Mouse (Mus musculus): Measurements from ENCODE around the gene 2410004B18Rik. TPM values are rescaled to one million over a fixed set of nuclear protein-coding genes. Genes with fewer than 3 reads are reported as not detected.

2410004B18Rik gene
- polyA plus RNA-seq, 1 experiment from 2014 or later, result 38.7 TPM

GRCm38 (mm10) chr3:145969031-145969501, 31.3 kb downstream of the 2410004B18Rik start:
- no peaks in the 10 kb centered on the region for H3K27me3 ChIP-seq (replicated peaks; ENCODE audit: control insufficient read depth, insufficient read depth, low read length)
- H3K9me3 ChIP-seq (ENCODE audit: control insufficient read depth), result peaks cover 2% of the 10 kb centered on the region; the same call in 1 of the 2 replicates
- no peak for TF ChIP-seq CTCF (IDR thresholded peaks at IDR 0.05; ENCODE audit: low read depth)
- no peaks in the 10 kb centered on the region for H3K36me3 ChIP-seq (ENCODE audit: control insufficient read depth, insufficient read depth)
- no peak overlapping the region for H3K27ac ChIP-seq (ENCODE audit: low read depth, low read length)
- H3K4me3 ChIP-seq (ENCODE audit: low read depth, low read length), result no peak overlapping the region
- ATAC-seq, result no peak
- WGBS, result 53% methylated on average over 14 of the region's 14 CpGs
- no peaks in the 10 kb centered on the region for H3K4me1 ChIP-seq (replicated peaks; ENCODE audit: control insufficient read depth, insufficient read depth, low read length)
- no peak overlapping the region for H3K4me2 ChIP-seq (replicated peaks; ENCODE audit: low read depth)
- H3K9ac ChIP-seq (ENCODE audit: low read depth, low read length), result no peak overlapping the region

- no peak for ATAC-seq
- 71% methylated on average over 10 of the region's 10 CpGs for WGBS
- Histone ChIP-seq H3K4me2 (replicated peaks; ENCODE audit: low read depth) (no peak overlapping the region), H3K4me3 (ENCODE audit: low read depth, low read length) (no peak overlapping the region), H3K27ac (ENCODE audit: low read depth, low read length) (no peak overlapping the region), H3K9me3 (ENCODE audit: control insufficient read depth) (peaks cover 6% of the 10 kb centered on the region; the same call in 1 of the 2 replicates), H3K4me1 (replicated peaks; ENCODE audit: control insufficient read depth, insufficient read depth, low read length) (no peaks in the 10 kb centered on the region), H3K36me3 (ENCODE audit: control insufficient read depth, insufficient read depth) (no peaks in the 10 kb centered on the region), H3K9ac (ENCODE audit: low read depth, low read length) (no peak overlapping the region), H3K27me3 (replicated peaks; ENCODE audit: control insufficient read depth, insufficient read depth, low read length) (no peaks in the 10 kb centered on the region)
- no peak for TF ChIP-seq CTCF (IDR thresholded peaks at IDR 0.05; ENCODE audit: low read depth)
These were observed 33.7 kb downstream of the 2410004B18Rik start for GRCm38 (mm10) chr3:145971501-145971900.

- Histone ChIP-seq H3K27me3 (replicated peaks; ENCODE audit: control insufficient read depth, insufficient read depth, low read length) (no peaks in the 10 kb centered on the region), H3K4me1 (replicated peaks; ENCODE audit: control insufficient read depth, insufficient read depth, low read length) (no peaks in the 10 kb centered on the region), H3K4me3 (ENCODE audit: low read depth, low read length) (no peak overlapping the region), H3K36me3 (ENCODE audit: control insufficient read depth, insufficient read depth) (no peaks in the 10 kb centered on the region), H3K27ac (ENCODE audit: low read depth, low read length) (no peak overlapping the region), H3K4me2 (replicated peaks; ENCODE audit: low read depth) (no peak overlapping the region), H3K9me3 (ENCODE audit: control insufficient read depth) (peaks cover 6% of the 10 kb centered on the region; the same call in 1 of the 2 replicates), H3K9ac (ENCODE audit: low read depth, low read length) (no peak overlapping the region)
- ATAC-seq, result no peak
- WGBS, result 77% methylated on average over 7 of the region's 7 CpGs
- TF ChIP-seq CTCF (IDR thresholded peaks at IDR 0.05; ENCODE audit: low read depth), result no peak
These were observed 37.2 kb downstream of the 2410004B18Rik start for GRCm38 (mm10) chr3:145974986-145975385.

- Histone ChIP-seq H3K27me3 (replicated peaks; ENCODE audit: control insufficient read depth, insufficient read depth, low read length) (no peaks in the 10 kb centered on the region), H3K36me3 (ENCODE audit: control insufficient read depth, insufficient read depth) (no peaks in the 10 kb centered on the region), H3K4me2 (replicated peaks; ENCODE audit: low read depth) (no peak overlapping the region), H3K4me1 (replicated peaks; ENCODE audit: control insufficient read depth, insufficient read depth, low read length) (0 out of 2 replicates have a peak, but pooled peaks cover 2% of the 10 kb centered on the region), H3K9ac (ENCODE audit: low read depth, low read length) (no peak overlapping the region), H3K4me3 (ENCODE audit: low read depth, low read length) (no peak overlapping the region), H3K9me3 (ENCODE audit: control insufficient read depth) (no peaks in the 10 kb centered on the region), H3K27ac (ENCODE audit: low read depth, low read length) (no peak overlapping the region)
- ATAC-seq, result no peak
- TF ChIP-seq CTCF (IDR thresholded peaks at IDR 0.05; ENCODE audit: low read depth), result no peak
- WGBS, result 48% methylated on average over 7 of the region's 7 CpGs
These were observed 47.6 kb downstream of the 2410004B18Rik start for GRCm38 (mm10) chr3:145985333-145985925.

- Histone ChIP-seq H3K4me2 (replicated peaks; ENCODE audit: low read depth) (0 out of 2 replicates have a peak overlapping the region, but pooled peaks have one; percentile 93), H3K4me3 (ENCODE audit: low read depth, low read length) (no peak overlapping the region), H3K9me3 (ENCODE audit: control insufficient read depth) (no peaks in the 10 kb centered on the region), H3K9ac (ENCODE audit: low read depth, low read length) (no peak overlapping the region), H3K27ac (ENCODE audit: low read depth, low read length) (no peak overlapping the region), H3K27me3 (replicated peaks; ENCODE audit: control insufficient read depth, insufficient read depth, low read length) (no peaks in the 10 kb centered on the region), H3K4me1 (replicated peaks; ENCODE audit: control insufficient read depth, insufficient read depth, low read length) (0 out of 2 replicates have a peak, but pooled peaks cover 4% of the 10 kb centered on the region), H3K36me3 (ENCODE audit: control insufficient read depth, insufficient read depth) (no peaks in the 10 kb centered on the region)
- WGBS, result 64% methylated on average over 6 of the region's 6 CpGs
- no peak for TF ChIP-seq CTCF (IDR thresholded peaks at IDR 0.05; ENCODE audit: low read depth)
- no peak for ATAC-seq
These were observed 48.6 kb downstream of the 2410004B18Rik start for GRCm38 (mm10) chr3:145986317-145987001.

GRCm38 (mm10) chr3:145987268-145987969, 49.6 kb downstream of the 2410004B18Rik start, which contains the start of gene Syde2:
Syde2 (plus strand) TSS chr3:145987870.
- TF ChIP-seq CTCF (IDR thresholded peaks at IDR 0.05; ENCODE audit: low read depth), result no peak
- H3K4me1 ChIP-seq (replicated peaks; ENCODE audit: control insufficient read depth, insufficient read depth, low read length), result 0 out of 2 replicates have a peak, but pooled peaks cover 4% of the 10 kb centered on the region
- peak within 1 kb of the TSS; percentile 70 for H3K4me3 ChIP-seq (ENCODE audit: low read depth, low read length)
- H3K9me3 ChIP-seq (ENCODE audit: control insufficient read depth), result no peaks in the 10 kb centered on the region
- H3K9ac ChIP-seq (ENCODE audit: low read depth, low read length), result peak within 1 kb of the TSS; percentile 64
- H3K36me3 ChIP-seq (ENCODE audit: control insufficient read depth, insufficient read depth), result no peaks in the 10 kb centered on the region
- under 1% methylated on average over 64 of the region's 65 CpGs for WGBS
- peak within 1 kb of the TSS; percentile 88 for H3K27ac ChIP-seq (ENCODE audit: low read depth, low read length)
- no peaks in the 10 kb centered on the region for H3K27me3 ChIP-seq (replicated peaks; ENCODE audit: control insufficient read depth, insufficient read depth, low read length)
- H3K4me2 ChIP-seq (replicated peaks; ENCODE audit: low read depth), result peak within 1 kb of the TSS; percentile 93
- peak; percentile 71 for ATAC-seq
